Mouse (Mus musculus) thymus, postnatal 36 days (tissue): ENCODE results near the gene Ak3.

Experiments used
- DNase-seq, 2 experiments: peaks; one replicate each; pipeline ENCODE4 v3.0.0; 2022; ENCODE audit warnings: mixed read lengths in 2 of 2

Ak3 gene

GRCm38 (mm10) chr19:29047334-29048170, at the start of gene Ak3:
TSS of gene Ak3 (minus strand) at chr19:29047961.
- peak; percentile 82 to 87 for DNase-seq

GRCm38 (mm10) chr19:29092194-29092593, 44.4 kb upstream of the Ak3 start:
- DNase-seq: no peak

- no peak for DNase-seq
These were observed 40.9 kb upstream of the Ak3 start for GRCm38 (mm10) chr19:29088628-29089027.

GRCm38 (mm10) chr19:29074802-29075201, 27.0 kb upstream of the Ak3 start:
- no peak for DNase-seq

GRCm38 (mm10) chr19:29069195-29069594, 21.4 kb upstream of the Ak3 start:
- DNase-seq: no peak

GRCm38 (mm10) chr19:29066981-29067471, 19.3 kb upstream of the Ak3 start:
- peak; percentile 68 to 74 for DNase-seq

GRCm38 (mm10) chr19:29064451-29065102, 16.8 kb upstream of the Ak3 start:
- peak; percentile 29 to 32 for DNase-seq

- DNase-seq: peak; percentile 90 to 93
These were observed 16.0 kb upstream of the Ak3 start for GRCm38 (mm10) chr19:29063577-29064363.

GRCm38 (mm10) chr19:29063009-29063408, 15.2 kb upstream of the Ak3 start:
- no peak for DNase-seq

GRCm38 (mm10) chr19:29060299-29060698, 12.5 kb upstream of the Ak3 start:
- no peak for DNase-seq

GRCm38 (mm10) chr19:29059688-29060087, 11.9 kb upstream of the Ak3 start:
- DNase-seq: no peak

GRCm38 (mm10) chr19:29058741-29059140, 11.0 kb upstream of the Ak3 start:
- no peak for DNase-seq

GRCm38 (mm10) chr19:29055469-29055868, 7.7 kb upstream of the Ak3 start:
- no peak for DNase-seq

- DNase-seq: no peak
These were observed 6.8 kb upstream of the Ak3 start for GRCm38 (mm10) chr19:29054594-29054993.

GRCm38 (mm10) chr19:29052786-29053185, 5.0 kb upstream of the Ak3 start:
- DNase-seq: no peak

GRCm38 (mm10) chr19:29050186-29050980, 2.6 kb upstream of the Ak3 start:
- no peak for DNase-seq

- DNase-seq: no peak
These were observed 1.8 kb upstream of the Ak3 start for GRCm38 (mm10) chr19:29049401-29050075.

- no peak for DNase-seq
These were observed 814 bp downstream of the Ak3 start for GRCm38 (mm10) chr19:29046961-29047333.

GRCm38 (mm10) chr19:29045956-29046650, 1.7 kb downstream of the Ak3 start:
- no peak for DNase-seq

- no peak for DNase-seq
These were observed 2.4 kb downstream of the Ak3 start for GRCm38 (mm10) chr19:29045369-29045768.

- DNase-seq: no peak
These were observed 3.4 kb downstream of the Ak3 start for GRCm38 (mm10) chr19:29044353-29044768.
